Comparison of ENCODE assay signal across 22 mouse cellular contexts in genomic region chr9:118390679-118391078, GRCm38 (mm10).
DNase-seq lines count a peak whose midpoint lies in the region; ATAC-seq and TF ChIP-seq lines count a peak whose summit lies in the region.
"Had no signal": no experiment of that assay in that cellular context is flagged by ENCODE, and none has a peak within 500 bp of the region (broad histone marks: within the 10 kb centered on the region; RNA-seq: fewer than 3 reads in every experiment).

No protein-coding gene starts in this region.

- no peaks in the 10 kb centered on the region for H3K9me3 ChIP-seq in midbrain, embryonic 15.5 days
- H3K9me3 ChIP-seq: embryonic facial prominence, embryonic 10.5 days; heart, embryonic 15.5 days; hindbrain, embryonic 13.5 days had no signal

- H3K4me2 ChIP-seq in midbrain, embryonic 15.5 days: no peak overlapping the region
- H3K4me2 ChIP-seq: heart, embryonic 11.5 days; heart, embryonic 15.5 days; hindbrain, embryonic 13.5 days had no signal

- 66% methylated on average over 3 of the region's 3 CpGs for WGBS in midbrain, embryonic 15.5 days

- no peak for TF ChIP-seq POLR2A in testis, adult 2 months (IDR thresholded peaks at IDR 0.05; ENCODE audit: control insufficient read depth, low read depth, low read length)

- H3K27ac ChIP-seq in testis, adult 2 months (ENCODE audit: control insufficient read depth, insufficient read depth, low read depth, low read length): no peak overlapping the region; the same call in 1 of the 2 replicates
- H3K27ac ChIP-seq in midbrain, embryonic 15.5 days: no peak overlapping the region
- H3K27ac ChIP-seq: embryonic facial prominence, embryonic 10.5 days; heart, adult 2 months; heart, embryonic 15.5 days; hindbrain, embryonic 13.5 days; hindbrain, postnatal 0 days had no signal

- H3K36me3 ChIP-seq in testis, adult 2 months (ENCODE audit: control insufficient read depth, insufficient read depth, low read length): no peaks in the 10 kb centered on the region
- no peaks in the 10 kb centered on the region for H3K36me3 ChIP-seq in midbrain, embryonic 15.5 days (replicated peaks)
- H3K36me3 ChIP-seq: embryonic facial prominence, embryonic 10.5 days; G1E; heart, embryonic 15.5 days; hindbrain, embryonic 13.5 days had no signal

- ATAC-seq in midbrain, embryonic 15.5 days (replicated peaks): no peak
- no peak for ATAC-seq in megakaryocyte-erythroid progenitor cell, adult 5-6 weeks (replicated peaks; ENCODE audit: low FRiP score, low TSS enrichment, poor library complexity, severe bottlenecking)
- ATAC-seq: hindbrain, postnatal 0 days; intestine, embryonic 16.5 days had no signal

- peak overlapping the region; percentile 43; the same call in 1 of the 2 replicates for H3K4me3 ChIP-seq in testis, adult 2 months (ENCODE audit: control insufficient read depth, low read depth, low read length)
- no peak overlapping the region for H3K4me3 ChIP-seq in midbrain, embryonic 15.5 days
- H3K4me3 ChIP-seq: embryonic facial prominence, embryonic 10.5 days; heart, adult 2 months; heart, embryonic 15.5 days; hindbrain, embryonic 13.5 days had no signal

- TF ChIP-seq CTCF in testis, adult 2 months (IDR thresholded peaks at IDR 0.05; ENCODE audit: control insufficient read depth, insufficient read depth, insufficient replicate concordance, low read depth, low read length): no peak

- H3K4me1 ChIP-seq in testis, adult 2 months (ENCODE audit: control insufficient read depth, insufficient read depth, low read length): peaks cover 3% of the 10 kb centered on the region; the same call in 1 of the 2 replicates
- H3K4me1 ChIP-seq in midbrain, embryonic 15.5 days: 0 out of 2 replicates have a peak, but pooled peaks cover 4% of the 10 kb centered on the region

- no peaks in the 10 kb centered on the region for H3K27me3 ChIP-seq in testis, adult 2 months (ENCODE audit: control insufficient read depth, insufficient read depth, low read length)
- H3K27me3 ChIP-seq in midbrain, embryonic 15.5 days (replicated peaks): peaks cover 10% of the 10 kb centered on the region; the same call in 1 of the 2 replicates

- no peak for DNase-seq in testis, postnatal 10 days (ENCODE audit: low spot score)
- peak; percentile 12 for DNase-seq in induced T-regulatory cell, adult 2 months (ENCODE audit: low read depth)
- peak; percentile 43 to 64 for DNase-seq in natural killer cell, adult 2 months (ENCODE audit: low spot score in 2 of 2)
- DNase-seq in cerebellum, adult 11-12 months: no peak
- DNase-seq: adrenal gland, adult 2 months; adrenal gland, postnatal 25 days; B cell, adult 2 months; cerebellum, adult 2 months; cerebellum, postnatal 10 days; gastrocnemius, postnatal 10 days; heart, adult 2 months; heart, postnatal 14 days had no signal

- H3K9ac ChIP-seq in midbrain, embryonic 15.5 days: no peak overlapping the region
- H3K9ac ChIP-seq: heart, embryonic 15.5 days; hindbrain, embryonic 13.5 days had no signal

Comparison
In these comparisons a context has a peak if more than half of its experiments do, and no peak if none do; other contexts are left out.
1. DNase-seq: peak in induced T-regulatory cell, adult 2 months (single experiment) and natural killer cell, adult 2 months (2 of 2); none in testis, postnatal 10 days (single experiment) and cerebellum, adult 11-12 months (single experiment).